Mouse (Mus musculus) adrenal gland, adult 8-10 months (tissue): ENCODE results near the gene Gm2696. TPM values are rescaled to one million over a fixed set of nuclear protein-coding genes. Genes with fewer than 3 reads are reported as not detected.
"Not testable (repeated sequence)": the region's sequence is repeated elsewhere in the genome, so short reads cannot be mapped to it uniquely, and the experiment has no call there.

Experiments used
- DNase-seq: peaks from one replicate; pipeline ENCODE4 v3.0.0; 2022
- total RNA-seq, 4 experiments: library from RNA; stranded (reverse); gene quantifications; 2 replicates each; pipeline ENCODE4 v1.2.4; 2022

Gm2696 gene
- not detected for total RNA-seq

GRCm38 (mm10) chr10:77814382-77814781 lies at the start of gene Gm2696:
TSS of gene Gm2696 (plus strand) at chr10:77814682.
- no peak for DNase-seq

GRCm38 (mm10) chr10:77769727-77770126 lies 44.8 kb upstream of the Gm2696 start:
- no peak for DNase-seq

DNA sequence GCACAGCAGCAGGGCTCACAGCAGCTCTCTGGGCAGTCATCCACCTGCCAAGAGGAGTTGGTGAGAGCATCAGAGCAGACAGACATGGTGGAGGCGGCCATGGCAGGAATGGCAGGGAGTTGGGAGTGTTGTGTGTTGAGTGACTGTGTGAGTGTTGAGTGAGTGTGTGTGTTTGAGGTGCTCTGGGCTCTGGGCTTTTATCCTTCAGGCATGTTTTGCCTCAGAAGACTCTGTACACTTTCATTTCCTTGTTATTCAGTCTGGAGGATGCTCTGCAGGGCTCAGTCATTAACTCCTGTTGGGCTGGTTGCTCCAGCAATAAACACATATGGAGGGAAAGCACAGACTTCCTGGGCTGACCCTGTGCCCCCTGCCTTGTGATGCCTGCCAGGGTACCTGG lies 43.3 kb upstream of the Gm2696 start, which contains the start of gene Gm3238:
Gene Gm3238 (minus strand): TSS at position 101 of the 400 bp plus-strand sequence.
- DNase-seq = not testable (repeated sequence)

DNA sequence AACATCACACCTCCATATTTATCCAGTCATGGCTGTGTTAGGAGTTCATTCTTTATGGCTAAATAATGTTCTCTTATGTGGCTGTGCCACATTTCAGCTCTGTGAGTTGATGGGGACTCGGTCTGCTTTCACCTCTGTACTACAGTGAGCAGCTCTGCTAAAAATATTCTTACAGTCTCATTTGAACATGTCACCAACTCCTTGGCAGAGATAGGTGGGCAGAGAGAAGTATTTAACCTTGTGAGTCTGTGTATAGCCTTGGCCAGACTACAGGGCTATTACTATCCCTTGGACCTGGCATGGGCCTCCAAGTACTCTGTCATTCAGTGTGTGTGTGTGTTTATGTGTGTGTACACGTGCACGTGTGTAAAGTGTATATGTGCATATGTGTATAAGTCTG lies 42.3 kb upstream of the Gm2696 start:
- DNase-seq = not testable (repeated sequence)

DNA sequence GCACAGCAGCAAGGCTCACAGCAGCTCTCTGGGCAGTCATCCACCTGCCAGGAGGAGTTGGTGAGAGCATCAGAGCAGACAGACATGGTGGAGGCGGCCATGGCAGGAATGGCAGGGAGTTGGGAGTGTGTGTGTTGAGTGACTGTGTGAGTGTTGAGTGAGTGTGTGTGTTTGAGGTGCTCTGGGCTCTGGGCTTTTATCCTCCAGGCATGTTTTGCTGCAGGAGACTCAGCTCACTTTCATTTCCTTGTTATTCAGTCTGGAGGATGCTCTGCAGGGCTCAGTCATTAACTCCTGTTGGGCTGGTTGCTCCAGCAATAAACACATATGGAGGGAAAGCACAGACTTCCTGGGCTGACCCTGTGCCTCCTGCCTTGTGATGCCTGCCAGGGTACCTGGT lies 37.6 kb upstream of the Gm2696 start, which contains the start of gene Gm7138:
Gene Gm7138 (minus strand): TSS at position 101 of the 400 bp plus-strand sequence.
- DNase-seq = not testable (repeated sequence)

DNA sequence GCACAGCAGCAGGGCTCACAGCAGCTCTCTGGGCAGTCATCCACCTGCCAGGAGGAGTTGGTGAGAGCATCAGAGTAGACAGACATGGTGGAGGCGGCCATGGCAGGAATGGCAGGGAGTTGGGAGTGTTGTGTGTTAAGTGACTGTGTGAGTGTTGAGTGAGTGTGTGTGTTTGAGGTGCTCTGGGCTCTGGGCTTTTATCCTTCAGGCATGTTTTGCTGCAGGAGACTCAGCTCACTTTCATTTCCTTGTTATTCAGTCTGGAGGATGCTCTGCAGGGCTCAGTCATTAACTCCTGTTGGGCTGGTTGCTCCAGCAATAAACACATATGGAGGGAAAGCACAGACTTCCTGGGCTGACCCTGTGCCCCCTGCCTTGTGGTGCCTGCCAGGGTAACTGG lies 32.0 kb upstream of the Gm2696 start, which contains the start of gene Gm3250:
Gene Gm3250 (minus strand): TSS at position 101 of the 400 bp plus-strand sequence.
- DNase-seq = not testable (repeated sequence)

DNA sequence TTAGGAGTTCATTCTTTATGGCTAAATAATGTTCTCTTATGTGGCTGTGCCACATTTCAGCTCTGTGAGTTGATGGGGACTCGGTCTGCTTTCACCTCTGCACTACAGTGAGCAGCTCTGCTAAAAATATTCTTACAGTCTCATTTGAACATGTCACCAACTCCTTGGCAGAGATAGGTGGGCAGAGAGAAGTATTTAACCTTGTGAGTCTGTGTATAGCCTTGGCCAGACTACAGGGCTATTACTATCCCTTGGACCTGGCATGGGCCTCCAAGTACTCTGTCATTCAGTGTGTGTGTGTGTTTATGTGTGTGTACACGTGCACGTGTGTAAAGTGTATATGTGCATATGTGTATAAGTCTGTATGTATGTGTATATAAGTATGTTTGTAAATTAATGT lies 31.1 kb upstream of the Gm2696 start:
- DNase-seq = not testable (repeated sequence)

GRCm38 (mm10) chr10:77787876-77788275 lies 26.6 kb upstream of the Gm2696 start, which contains the start of gene Gm7137:
TSS of gene Gm7137 (minus strand) at chr10:77788200.
- not testable (repeated sequence) for DNase-seq

DNA sequence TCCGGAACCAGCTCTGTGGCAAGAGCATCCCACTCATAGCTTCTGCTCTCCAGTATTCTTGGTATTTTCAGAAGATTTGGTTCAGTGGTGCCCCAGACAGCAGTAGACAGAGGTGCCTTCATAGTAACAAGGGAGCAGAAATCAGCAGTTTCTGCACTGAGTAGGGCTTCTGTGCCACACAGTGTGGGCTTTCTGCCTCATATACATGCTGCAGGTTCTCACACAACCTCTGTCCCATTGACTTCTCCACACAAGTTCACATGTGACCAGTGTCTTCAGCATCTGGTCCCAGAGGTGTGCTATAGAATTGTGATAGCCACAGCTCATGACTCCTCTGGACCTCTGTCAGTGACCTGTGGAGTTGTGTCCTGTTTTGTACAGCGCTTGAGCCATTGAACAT lies 25.9 kb upstream of the Gm2696 start:
- DNase-seq = no peak

GRCm38 (mm10) chr10:77794976-77795375 lies 19.5 kb upstream of the Gm2696 start, which contains the start of gene Gm9639:
TSS of gene Gm9639 (minus strand) at chr10:77795076.
- DNase-seq = no peak

DNA sequence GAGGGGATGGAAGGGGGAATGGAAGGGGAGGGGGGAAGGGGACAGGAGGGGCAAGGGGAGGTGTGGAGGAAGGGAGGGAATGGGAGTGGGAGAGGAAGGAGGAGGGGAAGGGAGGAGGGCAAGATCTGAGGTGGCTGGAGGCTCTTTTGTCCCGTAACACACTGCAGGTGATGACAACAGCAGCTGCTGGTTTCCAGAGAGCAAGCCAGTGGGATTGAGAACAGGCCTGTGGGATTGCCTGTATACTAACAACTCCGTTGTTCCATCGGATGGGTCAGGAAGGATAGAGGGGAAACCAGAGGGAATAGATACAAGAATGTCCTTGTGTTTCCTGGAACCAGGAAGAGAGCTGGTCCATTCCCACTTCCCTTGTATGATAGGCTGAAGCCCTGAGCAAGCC lies 16.8 kb upstream of the Gm2696 start:
- DNase-seq = no peak

DNA sequence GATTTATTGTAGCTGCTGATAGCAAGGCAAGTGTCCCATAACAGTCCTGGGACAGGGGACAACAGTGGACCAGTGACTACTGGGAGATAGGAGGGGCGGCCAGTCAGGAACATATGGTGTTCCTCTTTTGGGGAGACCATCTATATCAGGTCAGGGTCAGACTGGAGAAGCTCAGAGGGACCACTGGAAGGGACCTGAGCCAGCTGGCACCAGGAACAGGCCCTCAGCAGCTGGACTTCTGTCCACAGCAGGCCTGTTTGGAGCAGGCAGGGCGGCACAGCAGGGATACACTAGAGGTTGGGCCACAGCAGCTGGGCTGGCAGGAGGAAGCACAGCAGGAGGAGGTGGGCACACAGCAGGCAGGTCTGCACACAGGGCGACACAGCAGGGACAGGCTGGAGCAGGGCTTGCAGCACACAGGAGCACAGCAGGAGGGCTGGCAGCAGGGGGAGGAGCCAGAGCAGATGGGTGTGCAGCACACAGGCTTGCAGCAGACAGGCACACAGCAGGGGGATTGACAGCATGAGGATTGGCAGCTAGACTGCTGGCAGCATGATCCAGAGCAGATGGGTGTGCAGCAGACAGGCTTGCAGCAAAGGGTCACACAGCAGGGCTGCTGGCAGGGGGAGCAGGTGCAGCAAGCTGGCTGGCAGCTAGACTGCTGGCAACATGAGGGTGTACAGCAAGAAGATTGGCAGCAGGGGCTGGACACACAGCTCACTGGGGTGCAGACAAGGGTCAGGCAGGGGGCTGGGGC lies 16.1 kb upstream of the Gm2696 start:
- not testable (repeated sequence) for DNase-seq

DNA sequence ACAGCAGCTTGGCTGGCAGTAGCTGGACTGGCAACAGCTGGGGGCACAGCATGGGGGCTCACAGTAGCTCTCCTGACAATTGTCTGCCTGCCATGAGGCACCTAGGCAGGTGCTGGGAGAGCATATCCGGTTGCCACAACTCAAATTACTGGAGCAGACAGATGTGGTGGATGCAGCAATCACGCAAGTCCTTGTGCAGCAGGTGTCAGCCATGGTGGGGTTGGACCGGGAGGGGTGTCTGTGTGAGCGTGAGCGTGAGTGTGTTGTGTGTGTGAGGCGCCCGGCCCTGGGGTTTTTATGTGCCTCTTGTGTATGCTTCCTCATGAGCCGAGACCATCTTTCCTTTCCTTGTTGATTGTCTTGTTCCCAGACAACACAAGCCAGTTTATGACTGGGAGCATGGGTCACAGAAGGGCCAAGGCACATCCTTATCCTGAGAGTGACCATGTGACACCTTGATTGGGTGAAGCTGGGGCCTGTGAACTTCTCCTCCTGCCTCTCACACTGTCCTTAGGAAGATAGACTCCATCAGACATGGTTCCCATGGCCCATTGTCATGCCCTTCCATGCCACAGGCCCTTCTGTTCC lies 15.5 kb upstream of the Gm2696 start, which contains the start of gene Gm19668:
Gene Gm19668 (minus strand): TSS at position 213 of the 588 bp plus-strand sequence.
- no peak for DNase-seq

DNA sequence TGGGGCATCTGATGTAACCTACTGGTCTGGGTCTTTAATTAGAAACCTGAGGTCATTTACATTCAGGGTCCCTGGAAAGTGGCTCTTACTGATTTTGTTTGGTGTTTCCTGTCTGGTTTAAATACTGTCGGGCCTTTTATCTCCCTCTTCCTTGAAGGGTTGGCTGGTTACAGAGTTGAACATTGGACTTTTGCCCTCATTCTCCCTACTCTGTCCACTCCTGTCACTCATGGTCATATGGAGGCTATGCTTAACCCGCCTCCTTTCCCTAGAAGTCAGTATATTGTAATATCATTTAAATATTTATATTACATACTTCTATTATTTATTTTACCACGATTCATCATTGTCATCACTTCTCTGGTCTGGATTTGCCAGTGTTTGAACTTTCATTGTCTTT lies 10.4 kb upstream of the Gm2696 start:
- no peak for DNase-seq

GRCm38 (mm10) chr10:77811743-77812142 lies 2.7 kb upstream of the Gm2696 start, which contains the start of gene Gm9507:
TSS of gene Gm9507 (minus strand) at chr10:77811843.
- no peak for DNase-seq

GRCm38 (mm10) chr10:77815514-77815913 lies 1.0 kb downstream of the Gm2696 start:
- DNase-seq = no peak

DNA sequence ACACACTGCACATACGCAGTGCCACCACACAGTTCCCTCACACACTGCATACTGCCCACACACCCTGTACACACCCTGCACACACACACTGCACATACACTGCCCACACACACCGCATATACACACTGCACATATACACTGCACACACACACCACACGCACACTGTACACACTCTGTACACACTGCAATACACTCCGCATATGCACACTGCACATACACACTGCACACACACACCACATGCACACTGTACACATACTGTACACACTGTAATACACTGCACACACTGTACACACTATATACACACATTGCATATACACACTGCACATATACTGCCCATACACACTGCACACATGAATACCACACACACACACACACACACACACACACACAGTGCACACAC lies 4.0 kb downstream of the Gm2696 start:
- no peak for DNase-seq

DNA sequence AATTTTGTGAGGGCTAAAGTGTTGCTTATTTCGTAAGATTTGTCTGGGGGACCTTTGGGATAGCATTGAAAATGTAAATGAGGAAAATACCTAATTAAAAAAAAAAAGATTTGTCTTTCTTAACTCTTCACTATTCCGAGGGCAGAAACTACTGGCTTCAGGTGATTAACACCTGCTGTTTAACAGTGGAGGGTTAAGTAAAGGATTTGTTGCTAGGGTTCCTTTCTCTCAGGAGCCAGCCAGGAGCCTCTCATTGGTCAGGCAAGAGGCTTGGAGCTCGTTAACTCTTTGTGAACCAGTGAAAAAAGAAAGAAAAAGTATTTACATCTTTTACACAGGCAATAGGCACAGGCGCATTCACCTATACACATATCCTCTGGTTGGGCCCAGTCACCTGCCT lies 4.7 kb downstream of the Gm2696 start:
- DNase-seq = no peak

DNA sequence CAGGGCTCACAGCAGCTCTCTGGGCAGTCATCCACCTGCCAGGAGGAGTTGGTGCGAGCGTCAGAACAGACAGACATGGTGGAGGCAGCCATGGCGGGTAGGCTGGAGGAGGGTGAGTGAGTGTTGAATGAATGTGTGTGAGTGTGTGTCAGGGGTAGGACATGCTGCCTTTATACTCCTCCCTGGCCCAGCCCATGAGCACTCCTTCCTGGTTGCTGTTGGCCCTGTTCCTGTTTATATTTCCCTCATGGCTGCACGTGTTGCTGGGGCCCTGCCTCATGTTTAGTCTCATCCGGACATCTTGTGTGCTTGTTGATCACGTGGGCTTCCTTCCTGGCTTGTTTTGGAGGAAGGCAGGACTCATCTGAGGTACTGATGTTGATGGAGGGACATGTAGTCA lies 12.5 kb downstream of the Gm2696 start, which contains the start of gene Krtap10-4:
Gene Krtap10-4 (minus strand): TSS at position 145 of the 400 bp plus-strand sequence.
- DNase-seq = no peak

- DNase-seq = no peak
These were observed 21.2 kb downstream of the Gm2696 start, which contains the start of gene Krtap10-10 for GRCm38 (mm10) chr10:77835647-77836046. TSS of gene Krtap10-10 (plus strand) at chr10:77835947.

DNA sequence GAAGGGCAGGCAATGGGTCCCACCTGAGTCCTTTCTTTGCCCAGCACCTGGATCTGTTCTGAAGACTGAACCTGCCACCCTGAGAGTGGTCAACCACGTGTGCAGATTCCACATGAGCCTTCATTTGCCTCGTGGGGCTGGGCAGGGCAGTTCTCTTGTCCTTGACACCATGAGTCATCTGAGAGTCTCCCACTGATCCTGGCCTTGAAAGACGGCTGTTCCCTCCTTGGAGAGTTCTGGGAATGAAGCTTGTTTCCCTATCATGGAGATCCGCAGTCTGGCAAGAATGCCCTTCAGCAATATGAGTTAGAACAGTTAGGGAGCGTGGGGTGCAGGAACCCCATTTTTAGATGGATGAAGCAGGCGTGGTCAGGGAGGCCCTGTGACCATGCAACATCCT lies 24.5 kb downstream of the Gm2696 start:
- DNase-seq = peak; percentile 30

DNA sequence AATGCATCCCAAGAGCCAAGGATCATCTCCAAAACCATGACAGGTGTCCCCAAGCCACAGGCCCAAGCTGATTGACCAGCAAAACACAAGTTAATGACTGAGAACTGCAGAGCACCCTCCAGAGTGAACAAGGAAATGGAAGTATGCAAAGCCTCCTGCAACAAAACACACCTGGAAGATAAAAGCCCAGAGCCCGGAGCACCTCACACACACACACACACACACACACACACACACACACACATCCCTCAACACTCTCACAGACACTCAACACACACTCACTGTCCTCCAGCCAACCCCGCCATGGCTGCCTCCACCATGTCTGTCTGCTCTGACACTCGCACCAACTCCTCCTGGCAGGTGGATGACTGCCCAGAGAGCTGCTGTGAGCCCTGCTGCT lies 32.0 kb downstream of the Gm2696 start, which contains the start of gene Gm36176:
Gene Gm36176 (plus strand): TSS at position 301 of the 400 bp plus-strand sequence.
- no peak for DNase-seq

GRCm38 (mm10) chr10:77846961-77847360 lies 32.5 kb downstream of the Gm2696 start:
- no peak for DNase-seq
